Mouse (Mus musculus) Muller cell, postnatal 12 days (primary cell): Measurements from ENCODE around the gene Zc3h12b.
"Not testable (repeated sequence)": the region's sequence is repeated elsewhere in the genome, so short reads cannot be mapped to it uniquely, and the experiment has no call there.

Source experiments
- DNase-seq: peaks from one replicate; pipeline ENCODE4 v3.0.0-alpha.2; 2015; ENCODE audit errors: inconsistent ontology term

The Zc3h12b gene

GRCm38 (mm10) chrX:95711227-95712111, at the start of gene Zc3h12b:
Gene Zc3h12b (plus strand): TSS chrX:95711678.
- peak; percentile 86 for DNase-seq

DNA sequence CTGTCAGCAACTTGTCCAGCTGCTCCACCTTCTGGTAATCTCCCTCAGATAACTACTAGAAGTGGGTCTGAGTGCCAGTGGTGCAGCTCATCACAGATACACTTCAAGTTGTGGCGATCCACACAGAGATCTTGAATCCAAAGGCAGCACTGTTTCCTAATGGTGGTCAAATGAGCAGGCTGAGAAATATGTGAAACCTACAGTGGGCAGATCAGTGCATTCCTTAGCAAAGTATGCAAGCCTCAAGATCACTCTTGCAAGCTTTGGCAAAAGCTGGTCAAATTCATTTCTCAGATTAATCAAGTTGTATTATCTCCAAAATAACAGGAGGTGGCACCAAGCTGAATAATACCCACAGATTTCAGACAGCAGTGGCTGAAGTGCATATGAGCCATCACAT, 29.3 kb upstream of the Zc3h12b start:
- peak; percentile 56 for DNase-seq

GRCm38 (mm10) chrX:95687119-95687518, 24.4 kb upstream of the Zc3h12b start:
- peak; percentile 3 for DNase-seq

GRCm38 (mm10) chrX:95738253-95738652, 26.8 kb downstream of the Zc3h12b start:
- no peak for DNase-seq

- DNase-seq = peak; percentile 2
Measured at GRCm38 (mm10) chrX:95795881-95796280, 84.4 kb downstream of the Zc3h12b start.

GRCm38 (mm10) chrX:95801790-95802189, 90.3 kb downstream of the Zc3h12b start:
- DNase-seq = peak; percentile 30

- no peak for DNase-seq
Measured at GRCm38 (mm10) chrX:95852806-95853205, 141.3 kb downstream of the Zc3h12b start.

DNA sequence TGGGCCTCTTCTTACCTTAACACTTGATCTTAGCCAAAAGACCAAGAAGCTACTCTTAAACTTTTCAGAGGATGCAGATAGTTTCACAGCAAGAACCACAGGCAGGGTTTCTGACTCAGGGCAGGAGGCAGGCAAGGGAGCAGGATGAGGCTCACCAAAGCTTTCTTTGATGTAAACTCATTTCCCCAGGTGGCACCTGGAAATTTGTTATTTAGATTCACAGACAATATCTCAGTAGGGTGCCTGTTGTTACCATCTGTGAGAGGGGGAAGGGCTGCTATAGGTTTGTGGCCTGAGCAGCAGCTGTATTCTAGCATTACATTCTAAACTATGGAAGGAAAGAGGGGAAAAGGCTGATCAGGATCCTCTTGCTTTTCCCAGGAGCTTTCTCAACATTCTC, 169.6 kb downstream of the Zc3h12b start:
- no peak for DNase-seq

GRCm38 (mm10) chrX:95902716-95903115, 191.2 kb downstream of the Zc3h12b start:
- peak; percentile 52 for DNase-seq

GRCm38 (mm10) chrX:95935481-95935880, 224.0 kb downstream of the Zc3h12b start:
- DNase-seq = no peak

DNA sequence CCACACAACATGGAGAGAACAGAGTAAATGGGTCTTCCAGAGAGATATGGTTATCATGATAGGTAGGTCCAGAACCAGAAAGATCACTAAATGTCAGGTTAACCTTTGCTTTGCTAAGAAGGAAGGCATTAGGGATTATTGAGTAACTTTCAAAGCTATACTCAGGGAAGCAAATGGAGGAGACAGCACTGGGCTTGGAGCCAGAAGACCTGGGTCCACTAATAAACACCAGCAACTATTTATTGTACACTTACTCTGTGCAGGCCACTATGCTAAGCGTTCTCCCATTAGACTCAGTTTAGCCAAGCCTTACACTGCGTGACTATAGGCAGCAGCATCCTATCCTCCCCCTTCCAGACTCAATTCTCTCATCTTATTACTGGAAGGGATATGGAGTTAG, 234.0 kb downstream of the Zc3h12b start:
- DNase-seq = no peak

DNA sequence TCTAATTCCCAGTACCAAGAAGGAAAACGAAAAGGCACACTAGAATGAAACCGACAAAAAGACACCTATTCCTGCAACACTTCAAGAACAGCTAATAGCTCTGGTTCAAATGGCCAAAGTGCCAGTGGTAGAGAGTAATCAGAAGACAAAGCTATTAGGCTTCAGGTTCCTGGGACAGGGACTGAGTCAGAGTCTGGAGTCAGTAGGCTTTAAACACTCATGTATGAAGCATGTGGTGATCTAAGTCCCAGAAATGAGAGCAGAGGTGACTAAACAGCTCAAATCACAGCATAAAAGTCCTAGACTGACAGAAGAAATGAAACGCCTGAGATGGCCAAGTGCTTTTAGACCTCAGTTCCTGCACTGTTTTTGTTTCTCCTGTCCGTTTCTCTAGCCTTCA, 236.7 kb downstream of the Zc3h12b start:
- peak; percentile 40 for DNase-seq

- no peak for DNase-seq
Measured at GRCm38 (mm10) chrX:95950776-95951175, 239.3 kb downstream of the Zc3h12b start.

- DNase-seq = peak; percentile 95
Measured at GRCm38 (mm10) chrX:95956497-95957293, 245.2 kb downstream of the Zc3h12b start, which contains the start of gene Las1l. Gene Las1l (minus strand): TSS chrX:95956962.

GRCm38 (mm10) chrX:95957461-95957860, 246.0 kb downstream of the Zc3h12b start:
- not testable (repeated sequence) for DNase-seq

- peak; percentile 22 for DNase-seq
Measured at GRCm38 (mm10) chrX:95963366-95963765, 251.9 kb downstream of the Zc3h12b start.

DNA sequence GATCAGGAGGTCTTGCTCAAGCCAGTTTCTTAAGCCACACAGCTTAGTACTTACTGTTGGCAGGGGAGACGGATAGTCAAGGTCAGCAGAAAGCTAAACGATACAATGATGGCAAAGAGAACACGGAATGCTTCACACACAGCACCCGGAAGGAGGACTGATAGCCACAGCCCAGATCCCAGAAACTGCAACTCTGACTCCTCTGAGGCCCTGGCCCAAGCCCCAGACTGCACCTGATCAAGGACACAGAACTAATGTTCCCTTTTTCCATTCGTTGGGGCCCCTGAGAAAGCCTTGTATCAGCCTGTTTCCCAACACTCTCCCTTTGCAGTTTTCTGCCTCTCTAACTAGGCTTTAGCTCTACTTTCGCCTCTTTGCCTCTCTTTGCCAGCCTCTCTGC, 253.6 kb downstream of the Zc3h12b start:
- DNase-seq = no peak

GRCm38 (mm10) chrX:95967847-95968593, 256.5 kb downstream of the Zc3h12b start:
- DNase-seq = peak; percentile 36

DNA sequence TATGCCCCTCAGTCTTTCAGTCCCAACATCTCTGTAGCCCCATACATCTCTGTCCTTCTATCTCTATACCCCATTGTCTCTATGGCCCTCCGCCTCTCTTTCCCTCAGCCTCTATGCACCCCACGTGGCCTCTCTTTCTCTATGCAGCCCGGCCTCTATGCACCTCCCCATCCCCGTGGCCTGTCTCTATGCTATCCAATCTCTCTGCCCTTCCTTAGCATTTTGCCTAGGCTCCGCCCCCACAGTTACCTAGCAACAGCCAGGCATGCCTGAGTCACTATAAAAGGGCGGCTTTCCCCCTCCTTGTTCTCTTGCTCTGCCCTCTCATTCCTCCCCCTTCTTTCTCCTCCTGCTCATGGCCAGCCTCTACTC, 257.1 kb downstream of the Zc3h12b start:
- peak; percentile 81 for DNase-seq

DNA sequence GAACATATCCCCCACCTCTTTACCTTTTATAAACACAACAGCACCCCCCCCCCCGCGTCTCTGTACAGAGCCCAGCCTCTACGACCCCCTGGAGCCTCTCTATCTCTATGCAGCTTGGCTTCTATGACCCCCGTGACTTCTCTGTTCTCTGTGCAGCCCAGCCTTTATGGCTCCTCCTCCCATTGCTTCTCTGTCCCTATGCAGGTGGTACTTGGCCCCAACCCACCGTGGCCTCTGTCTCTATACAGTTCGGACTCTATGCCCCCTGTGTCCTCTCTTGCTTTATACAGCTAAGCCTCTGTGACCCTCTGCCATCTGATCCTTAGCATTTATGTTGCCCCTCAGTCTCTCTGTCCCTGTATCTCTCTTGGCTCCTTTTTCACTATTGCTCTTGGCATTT, 257.6 kb downstream of the Zc3h12b start:
- no peak for DNase-seq

DNA sequence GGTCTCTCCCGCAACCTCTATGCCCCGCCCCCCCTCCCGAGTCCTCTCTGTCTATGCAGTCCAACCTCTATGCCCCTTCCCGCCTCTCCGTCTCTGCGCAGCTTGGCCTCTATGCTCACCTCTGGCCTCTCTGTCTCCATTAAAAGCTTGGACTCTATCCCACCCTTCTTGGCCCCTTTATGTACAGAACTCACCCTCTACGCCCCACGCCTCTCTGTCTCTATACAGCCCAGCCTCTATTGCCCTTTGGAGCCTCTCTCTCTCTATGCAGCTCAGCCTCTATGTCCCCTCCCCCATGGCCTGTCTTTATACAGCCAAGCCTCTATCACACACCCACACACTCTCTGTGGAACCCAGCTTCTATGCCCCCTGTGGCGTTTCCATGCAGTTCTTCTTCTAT, 258.5 kb downstream of the Zc3h12b start:
- DNase-seq = no peak
